Mouse (Mus musculus) spleen, adult 18-20 months (tissue): ENCODE results near the gene Fbxo39.
"Not testable (repeated sequence)": the region's sequence is repeated elsewhere in the genome, so short reads cannot be mapped to it uniquely, and the experiment has no call there.

Experiments used
- DNase-seq, 2 experiments: peaks; one replicate each; pipeline ENCODE4 v3.0.0; 2022; ENCODE audit warnings: mixed read lengths in 2 of 2

The Fbxo39 gene

DNA sequence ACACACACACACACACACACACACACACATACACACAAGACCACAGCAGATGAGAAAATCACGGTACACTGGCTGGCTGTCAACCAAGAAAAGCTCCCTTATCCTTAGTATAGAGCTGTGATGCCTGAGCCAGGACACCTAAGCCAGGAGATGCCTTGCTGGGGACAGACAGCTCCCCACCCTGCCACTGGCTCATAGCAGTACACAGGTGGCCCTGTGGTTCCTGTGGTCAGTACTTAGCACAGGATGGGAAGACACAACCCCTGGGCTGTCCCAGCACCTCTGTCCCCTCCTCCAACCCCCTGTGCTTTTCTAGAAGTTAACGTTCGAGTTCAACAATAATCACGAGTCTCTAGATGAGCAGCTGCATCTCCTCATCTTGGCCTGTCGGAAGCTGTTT lies 3.8 kb downstream of the Fbxo39 start:
- DNase-seq = no peak

DNA sequence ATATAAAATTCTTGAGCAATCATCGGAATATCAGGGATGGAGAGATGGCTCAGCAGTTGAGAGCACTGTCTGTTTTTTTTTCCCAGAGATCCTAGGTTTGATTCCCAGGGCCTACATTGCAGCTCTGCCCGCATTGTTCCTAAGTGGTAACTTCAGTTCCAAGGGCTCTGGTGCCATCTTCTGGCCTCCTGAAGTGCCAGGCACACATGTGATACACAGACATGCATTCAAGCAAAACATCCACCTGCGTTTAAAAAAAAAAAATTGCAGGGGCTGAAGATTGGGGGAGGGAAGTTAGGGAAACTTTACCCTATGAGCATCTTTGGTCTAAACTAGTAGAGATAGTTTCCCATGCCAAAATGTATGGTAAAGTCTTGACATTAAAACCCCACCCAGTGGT lies 10.2 kb downstream of the Fbxo39 start:
- DNase-seq = no peak

DNA sequence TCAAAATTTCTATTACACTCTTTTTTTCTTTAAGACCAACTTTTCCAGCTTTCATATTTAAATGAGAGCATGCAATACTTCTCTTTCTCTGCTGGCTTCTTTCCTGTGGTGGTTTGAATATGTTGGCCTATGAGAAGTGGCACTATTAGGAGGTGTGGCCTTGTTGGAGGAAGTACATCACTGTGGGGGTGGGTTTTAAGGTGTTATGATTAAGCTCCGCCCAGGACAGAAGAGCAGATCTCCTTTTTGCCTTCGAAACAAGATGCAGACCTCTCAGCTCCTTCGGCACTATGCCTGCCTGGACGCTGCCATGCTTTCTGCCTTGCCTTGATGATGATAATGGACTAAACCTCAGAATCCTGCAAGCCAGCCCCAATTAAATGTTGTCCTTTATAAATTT lies 11.5 kb downstream of the Fbxo39 start:
- DNase-seq = no peak

DNA sequence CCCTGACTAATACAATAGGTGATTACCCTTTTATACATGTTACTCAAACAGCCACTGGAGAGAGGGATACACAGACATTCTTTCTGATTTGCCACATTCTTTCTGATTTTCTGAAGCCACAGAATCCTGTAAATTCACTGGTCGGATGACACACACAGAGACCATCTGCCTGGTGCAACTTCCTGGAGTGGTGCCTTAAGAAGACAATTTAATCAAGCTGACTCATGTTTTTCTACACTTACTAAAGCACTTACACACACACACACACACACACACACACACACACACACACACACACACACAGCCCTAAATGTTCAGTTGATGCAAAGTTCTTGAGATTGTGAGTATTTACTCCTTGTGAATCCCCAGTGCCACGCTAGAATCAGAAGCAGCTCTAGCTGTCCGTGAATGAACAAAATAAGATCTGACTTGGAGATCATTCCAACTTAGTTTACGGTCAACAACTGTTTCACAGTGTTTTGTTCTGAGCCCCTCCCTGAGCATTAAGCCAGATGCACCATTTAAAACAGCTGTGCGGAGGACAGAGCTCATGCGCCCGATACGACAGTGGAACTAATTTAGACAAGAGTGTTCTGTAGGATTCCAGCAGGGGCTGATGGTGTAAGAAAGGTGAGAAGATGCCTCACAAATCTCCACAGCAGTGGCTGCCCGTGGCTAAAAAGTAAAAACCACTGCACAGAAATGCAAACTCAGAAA lies 18.9 kb downstream of the Fbxo39 start:
- DNase-seq = no peak

DNA sequence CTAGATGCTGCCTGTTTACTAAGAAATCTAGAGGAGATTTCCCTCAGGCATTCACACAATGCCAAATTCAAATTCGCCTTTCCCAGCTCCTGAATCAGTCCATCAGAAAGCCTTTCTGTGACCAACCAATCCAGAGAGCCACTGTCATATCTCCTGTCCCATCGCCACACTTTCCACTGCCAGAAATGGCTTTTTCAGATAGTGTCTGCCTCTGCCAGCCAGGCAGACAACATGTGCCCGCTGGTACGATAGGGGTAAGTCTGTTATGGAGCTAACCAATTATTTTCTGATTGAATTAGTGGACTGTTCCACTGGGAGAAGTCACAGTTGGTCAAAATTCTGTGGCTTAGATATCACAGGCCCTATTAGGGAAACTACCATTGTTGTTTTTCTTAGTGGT lies 20.4 kb downstream of the Fbxo39 start:
- no peak for DNase-seq

DNA sequence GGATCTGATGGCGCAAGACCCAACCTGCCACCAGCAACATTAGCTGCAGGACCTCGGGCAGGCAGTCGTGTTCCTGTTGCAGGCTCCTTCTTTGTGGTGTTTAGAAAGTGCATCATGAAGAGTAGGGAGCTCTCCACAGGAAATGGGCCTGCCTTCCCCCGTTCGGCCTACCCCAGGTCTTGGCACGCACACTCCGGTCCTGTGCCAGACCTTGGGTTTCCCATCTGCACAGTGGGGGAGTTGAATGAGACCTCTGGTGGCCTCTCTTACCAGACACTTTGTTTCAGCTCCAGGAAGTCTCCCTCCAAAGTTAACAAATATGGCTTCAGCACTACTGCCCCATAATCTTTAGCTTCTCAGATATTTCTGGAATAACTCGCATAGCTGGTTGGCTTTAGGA lies 22.5 kb downstream of the Fbxo39 start:
- DNase-seq = no peak

DNA sequence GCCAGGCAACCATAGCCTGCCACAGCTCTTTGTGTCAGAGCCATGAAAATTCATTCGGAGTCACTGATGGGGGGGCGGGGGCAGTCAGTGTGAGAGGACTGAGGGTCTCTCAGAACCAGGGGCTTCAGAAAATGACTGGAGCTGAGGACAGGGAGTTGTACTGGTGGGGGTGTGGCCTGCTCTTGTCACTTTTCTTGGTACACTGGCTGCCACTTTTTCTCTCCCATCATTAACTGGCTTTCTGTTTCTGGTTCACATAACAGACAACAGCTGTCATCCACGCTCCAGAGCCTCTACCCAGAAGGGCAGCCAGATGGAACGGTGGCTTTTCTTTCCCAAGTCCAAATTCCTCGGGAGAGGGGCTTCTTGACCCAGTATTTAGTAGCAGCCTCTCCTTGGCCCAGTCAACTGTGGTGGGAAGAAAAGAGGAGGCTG lies 24.2 kb downstream of the Fbxo39 start:
- DNase-seq = no peak

DNA sequence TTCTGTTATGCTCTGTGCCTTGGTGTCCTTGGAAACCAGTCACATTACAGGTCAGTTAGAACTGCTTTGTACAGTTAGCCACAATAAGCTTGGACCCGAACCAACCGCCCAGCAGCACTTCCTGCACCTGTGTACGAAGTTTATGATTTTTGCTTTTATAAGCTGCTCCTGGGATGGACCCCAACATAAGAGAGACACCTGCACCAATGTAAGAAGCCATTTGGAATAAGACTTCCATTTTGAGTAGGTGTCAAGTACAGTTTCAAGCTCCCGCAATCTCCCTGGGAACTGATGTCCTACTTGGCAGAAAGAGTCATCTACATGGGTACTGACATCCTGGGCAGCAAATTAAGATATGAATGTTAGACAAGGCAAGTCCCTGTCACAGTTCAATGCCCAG lies 25.5 kb downstream of the Fbxo39 start:
- no peak for DNase-seq

DNA sequence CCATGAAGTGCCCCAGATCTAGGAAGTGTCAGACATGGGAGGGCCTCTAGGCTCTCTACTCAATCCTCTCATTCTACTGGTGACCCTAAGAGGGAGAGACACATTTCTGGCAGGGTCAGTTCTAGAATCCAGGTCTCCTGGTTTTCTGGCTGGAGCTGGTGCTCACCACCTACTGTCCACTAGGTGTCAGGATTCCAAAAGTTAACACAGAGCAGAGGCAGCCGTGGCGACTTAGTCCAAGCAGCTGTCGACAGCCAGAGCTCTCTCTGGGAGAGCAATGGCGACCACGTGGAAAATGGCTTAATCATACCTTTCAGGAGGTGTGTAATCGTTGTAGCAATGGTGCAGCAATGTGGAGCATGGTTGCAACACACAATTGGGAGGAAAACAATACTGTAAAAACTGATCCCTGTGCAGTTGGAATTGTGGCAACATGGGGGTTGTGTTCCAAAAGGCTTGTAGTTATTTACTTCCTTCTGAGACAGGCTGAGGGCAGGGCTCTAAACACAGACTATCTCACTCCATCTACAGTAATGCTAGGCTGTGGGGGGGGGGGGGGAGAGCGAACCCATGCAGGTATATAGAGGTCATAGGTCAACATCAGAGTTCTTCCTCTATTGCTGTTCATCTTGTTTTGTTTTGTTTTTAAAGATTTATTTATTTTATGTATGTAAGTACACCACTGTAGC lies 28.4 kb downstream of the Fbxo39 start:
- DNase-seq = peak in 1 of 2 experiments; percentile 26

DNA sequence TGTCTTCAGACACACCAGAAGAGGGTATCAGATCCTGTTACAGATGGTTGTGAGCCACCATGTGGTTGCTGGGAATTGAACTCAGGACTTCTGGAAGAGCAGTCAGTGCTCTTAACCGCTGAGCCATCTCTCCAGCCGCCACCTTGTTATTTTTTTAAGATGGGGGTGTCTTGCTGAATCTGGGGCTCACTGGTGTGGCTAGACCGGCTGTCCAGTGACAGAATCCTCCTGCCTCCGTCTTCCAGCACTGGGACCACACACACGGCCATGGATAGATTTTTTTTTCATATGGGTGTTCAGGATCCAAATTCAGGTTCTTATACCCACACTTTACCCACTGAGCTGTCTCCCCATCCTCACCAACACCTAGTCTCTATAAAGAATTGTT lies 29.0 kb downstream of the Fbxo39 start:
- not testable (repeated sequence) for DNase-seq

DNA sequence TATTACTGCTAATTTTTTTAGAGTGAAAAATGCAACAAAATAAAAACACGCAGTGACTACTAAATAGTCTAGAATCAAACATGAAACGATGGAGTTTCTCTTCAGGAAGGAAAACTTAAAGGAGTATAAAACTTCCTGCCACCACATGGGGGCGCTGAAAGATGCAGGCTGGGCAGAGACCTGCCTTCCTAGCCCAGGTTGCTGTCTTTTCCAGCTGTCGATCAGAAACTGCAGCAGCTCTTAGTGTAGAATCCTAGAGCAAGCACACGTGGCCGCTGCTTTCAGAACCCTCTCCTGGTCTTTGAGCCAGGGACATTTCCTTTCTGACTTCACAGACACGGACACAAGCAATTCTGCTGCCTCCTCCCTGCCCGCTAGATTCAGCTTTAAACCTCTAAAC lies 29.7 kb downstream of the Fbxo39 start:
- peak in 1 of 2 experiments; percentile 37 for DNase-seq

DNA sequence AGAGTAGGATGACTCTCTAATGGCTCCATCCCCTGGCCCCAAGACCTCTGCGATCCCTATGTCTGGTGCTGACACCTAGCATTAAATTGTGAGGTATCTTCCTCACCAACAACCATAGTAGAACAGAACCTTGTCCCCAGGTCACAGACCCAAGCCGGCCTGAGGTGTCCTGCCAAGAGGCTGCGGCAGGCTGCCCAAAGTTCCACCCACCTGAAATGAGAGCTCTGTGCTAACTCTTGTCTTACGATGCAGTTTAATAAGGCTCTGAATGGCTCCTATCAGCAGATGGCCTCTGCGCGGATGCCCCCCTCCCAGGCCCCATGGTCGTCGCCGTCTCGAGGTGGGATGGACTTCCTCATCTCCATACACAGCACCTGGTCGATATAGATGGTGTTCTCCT lies 30.2 kb downstream of the Fbxo39 start:
- no peak for DNase-seq

DNA sequence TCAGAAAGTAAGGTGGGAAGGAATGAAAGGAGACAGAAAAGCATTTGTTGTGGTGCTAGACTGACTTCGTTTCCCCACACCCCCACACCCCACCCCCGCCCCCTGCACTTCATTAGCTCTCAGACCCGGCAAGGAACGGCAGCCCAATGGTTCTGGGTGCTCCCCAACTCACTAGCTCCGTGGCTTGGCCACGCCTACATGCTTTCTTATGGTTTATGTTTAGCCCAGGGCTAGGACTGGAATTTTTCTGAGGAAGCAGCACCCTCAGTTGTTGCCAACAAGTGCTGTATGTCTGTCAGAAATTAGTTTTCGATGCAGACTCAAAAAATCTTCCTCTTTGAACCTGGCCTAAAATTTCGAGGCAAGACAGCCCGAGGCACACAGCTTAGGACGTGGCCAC lies 34.3 kb downstream of the Fbxo39 start:
- no peak for DNase-seq

DNA sequence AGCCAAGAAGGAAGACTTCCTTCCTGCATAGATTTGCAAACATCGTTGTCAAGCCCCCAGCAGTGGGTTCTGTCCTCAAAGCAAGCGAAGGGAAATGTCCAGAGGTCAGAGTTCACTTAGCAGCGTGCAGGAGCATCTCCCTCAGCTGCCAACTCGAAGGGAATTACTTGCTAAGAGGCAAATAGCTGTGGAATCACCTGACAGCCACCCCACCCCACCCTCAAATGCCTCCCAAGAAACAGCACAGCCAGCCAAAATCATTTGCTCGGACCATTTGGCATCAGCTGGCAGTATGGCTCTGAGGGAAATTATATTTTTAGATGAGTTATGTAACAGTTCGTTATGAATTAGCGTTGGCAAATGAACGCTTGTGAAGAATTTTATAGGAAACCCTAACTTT lies 34.8 kb downstream of the Fbxo39 start:
- no peak for DNase-seq

DNA sequence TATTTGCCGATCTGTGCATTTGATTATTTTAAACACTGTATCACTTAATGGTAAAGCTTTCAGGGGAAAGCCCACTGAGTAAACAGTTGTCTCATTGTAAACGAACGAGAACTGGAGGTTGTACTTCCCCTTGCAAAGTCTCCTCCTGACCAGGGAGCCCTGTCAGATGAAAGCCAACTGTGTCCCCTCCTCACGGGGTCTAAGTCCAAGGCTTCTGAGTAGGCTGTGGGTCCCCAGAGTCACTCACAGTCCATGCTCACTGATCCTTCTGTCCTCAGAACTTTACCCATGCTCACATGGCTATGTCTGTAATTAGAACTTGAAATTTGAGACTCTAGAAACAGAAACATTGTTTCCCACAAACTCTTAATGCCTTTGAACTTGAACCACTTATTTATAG lies 35.4 kb downstream of the Fbxo39 start:
- no peak for DNase-seq

DNA sequence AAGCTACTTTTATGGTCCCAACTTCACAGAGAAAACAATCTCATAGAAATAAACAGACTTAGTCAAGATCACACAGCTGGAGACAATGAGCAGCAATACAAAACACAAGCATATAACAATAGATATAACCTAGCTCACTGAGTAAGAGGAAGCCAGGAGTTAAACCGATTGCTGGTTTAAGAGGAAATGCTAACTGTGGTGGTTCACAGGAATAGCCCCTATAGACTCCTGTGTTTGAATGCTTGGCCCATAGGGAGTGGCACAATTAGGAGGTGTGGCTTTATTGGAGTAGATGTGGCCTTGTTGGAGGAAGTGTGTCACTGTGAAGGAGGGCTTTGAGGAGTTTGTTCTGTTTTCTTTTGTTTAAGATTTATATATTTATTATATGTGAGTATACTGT lies 38.0 kb downstream of the Fbxo39 start:
- no peak for DNase-seq

DNA sequence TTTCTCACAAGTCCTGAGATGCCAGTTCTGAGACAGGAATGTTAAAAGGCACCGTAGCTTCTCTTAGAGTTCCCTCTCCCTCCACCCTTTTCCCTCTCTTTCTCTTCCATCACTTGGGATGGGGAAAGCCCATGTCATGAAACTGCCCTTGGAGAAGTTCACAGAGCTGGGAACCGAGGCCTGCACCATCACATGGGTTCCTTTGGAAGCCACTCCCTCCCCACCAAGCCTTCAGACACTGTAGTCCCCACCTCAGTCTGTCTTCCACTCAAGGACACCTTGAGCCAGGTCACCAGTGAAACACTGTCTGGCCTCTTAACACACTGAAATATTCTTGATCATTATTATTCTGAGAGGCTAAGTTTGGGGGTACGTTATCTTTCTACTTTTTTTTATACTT lies 38.9 kb downstream of the Fbxo39 start:
- DNase-seq = no peak

DNA sequence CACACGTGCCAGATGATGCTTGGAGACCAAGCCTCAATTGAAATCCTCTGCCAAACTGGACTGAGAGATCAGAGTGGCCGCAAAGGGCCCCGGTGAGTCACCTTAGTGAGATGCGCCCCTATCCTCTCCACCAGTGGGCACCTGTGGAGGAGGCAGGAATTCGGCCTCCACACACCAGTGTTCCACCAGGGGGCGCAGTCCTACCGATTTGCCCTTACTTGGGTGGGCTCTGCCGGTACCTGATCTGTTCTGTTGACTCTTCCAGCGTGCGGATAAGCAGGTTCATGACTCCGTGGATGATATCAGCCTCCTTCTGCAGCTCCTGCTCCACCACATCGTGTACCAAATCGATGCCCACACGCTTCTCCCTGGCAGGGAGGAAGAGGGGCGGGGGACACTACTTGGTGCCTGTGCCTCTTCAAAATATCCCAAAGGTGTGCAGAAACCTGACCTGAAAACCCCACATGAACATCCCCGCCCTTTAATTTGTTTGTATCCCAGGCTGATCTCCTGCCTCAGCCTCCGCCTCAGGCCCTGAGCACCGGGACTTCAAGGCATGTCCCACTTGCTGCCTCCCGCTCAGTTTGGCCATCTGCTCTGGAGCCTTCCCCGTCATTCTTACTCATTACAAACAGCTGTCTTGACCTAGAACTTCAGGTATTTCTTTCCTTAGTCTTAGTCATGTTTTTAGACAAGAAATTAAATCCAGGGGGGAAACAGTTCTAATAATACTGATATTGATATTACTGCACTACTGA lies 40.9 kb downstream of the Fbxo39 start:
- DNase-seq = peak; percentile 35 to 73

DNA sequence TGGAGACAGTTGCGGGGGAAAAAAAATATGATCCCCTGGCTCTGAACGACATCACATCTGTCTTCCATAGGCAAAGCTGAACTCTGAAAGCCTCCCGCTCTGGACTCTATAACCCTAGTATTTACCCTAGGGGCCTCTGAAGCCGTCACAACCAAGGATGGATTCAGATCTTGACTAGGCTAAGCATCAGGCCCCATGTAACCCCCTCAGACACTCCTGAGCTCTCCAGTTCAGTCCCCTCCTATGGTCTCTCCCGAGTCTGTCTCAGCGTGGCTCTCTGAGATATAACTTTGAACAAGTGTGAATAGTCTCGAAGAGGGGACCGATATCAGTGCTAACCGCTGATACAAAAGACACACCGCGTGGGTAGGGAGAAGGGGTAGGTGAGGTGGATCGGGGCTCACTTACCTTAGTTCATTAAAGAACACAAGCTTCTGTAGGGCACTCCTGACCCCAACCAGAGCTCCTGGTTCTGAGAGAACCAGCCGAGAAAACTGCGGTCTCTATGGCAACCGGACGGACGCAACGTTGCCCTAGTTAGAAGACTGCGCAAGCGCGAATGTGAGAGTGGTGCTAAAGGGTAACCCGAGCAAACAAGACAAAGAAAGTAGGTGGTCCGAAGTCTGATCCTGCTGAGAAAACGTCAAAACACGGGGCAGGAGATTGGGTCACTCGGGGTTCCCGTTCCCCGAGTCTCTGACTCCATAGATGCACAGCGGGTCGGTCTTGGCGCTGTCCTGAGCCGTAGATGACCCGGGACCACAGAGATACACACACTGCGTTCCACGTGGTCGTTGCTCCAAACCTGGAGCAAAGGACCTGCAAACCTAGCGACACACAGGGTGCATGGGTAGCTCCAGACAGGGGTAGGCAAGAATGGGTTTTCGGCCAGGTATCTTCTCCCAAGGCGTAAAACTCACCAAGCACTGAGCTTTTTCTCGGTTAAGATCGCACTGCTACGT lies 47.4 kb downstream of the Fbxo39 start:
- DNase-seq = peak in 1 of 2 experiments; percentile 14

DNA sequence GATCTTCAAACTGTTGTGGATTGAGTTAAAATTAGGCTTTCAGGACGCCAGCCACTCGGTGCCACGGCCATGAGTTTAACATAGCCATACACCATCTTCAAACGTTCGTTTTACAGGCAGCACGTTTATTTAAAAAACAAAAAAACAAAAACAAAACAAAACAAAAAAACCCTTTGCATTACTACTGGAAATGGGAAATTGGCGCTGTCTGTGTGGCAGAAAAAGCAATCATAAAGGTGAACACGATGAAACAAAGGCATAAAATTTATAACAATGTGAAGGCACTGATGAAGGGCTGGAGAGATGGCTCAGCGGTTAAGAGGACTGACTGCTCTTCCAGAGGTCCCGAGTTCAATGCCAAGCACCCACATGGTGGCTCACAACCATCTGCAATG lies 48.1 kb downstream of the Fbxo39 start, which contains the start of gene Tekt1:
Gene Tekt1, minus strand, starts transcription at position 96 of the 395 bp plus-strand sequence.
- DNase-seq = no peak

DNA sequence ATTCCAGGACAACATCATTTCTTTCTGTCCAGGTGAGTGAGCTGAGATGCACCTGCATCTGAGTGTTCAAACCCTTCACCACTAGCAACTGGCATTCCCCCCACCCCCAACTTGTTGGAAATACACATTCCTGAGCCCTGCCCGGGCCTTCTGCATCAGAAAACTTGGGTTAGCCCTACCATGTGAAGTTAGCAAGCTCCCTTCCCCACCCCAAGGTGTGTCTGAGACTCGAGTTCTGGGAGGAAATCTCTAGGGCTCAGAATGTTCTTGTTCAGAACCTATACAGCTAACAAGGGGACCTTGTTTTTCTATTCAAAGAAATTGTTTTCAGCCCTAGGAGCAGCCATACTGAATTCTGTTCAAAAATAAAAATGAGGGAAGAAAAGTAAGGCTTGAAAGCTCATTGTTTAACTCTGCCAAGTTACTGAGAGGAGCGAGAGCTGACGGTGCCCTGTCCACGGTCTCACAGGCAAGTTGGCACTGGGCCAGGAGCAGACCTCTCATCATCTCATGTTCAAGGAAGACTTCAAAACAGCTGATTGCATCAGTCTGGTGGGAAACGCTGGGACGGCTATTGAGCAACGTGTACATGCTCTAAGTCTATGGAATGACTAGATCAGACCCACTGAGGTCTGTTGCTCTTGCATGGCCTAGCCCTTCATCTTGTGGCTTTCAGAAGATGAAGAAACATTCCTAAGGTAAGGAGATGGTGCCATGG lies 49.4 kb downstream of the Fbxo39 start:
- no peak for DNase-seq

DNA sequence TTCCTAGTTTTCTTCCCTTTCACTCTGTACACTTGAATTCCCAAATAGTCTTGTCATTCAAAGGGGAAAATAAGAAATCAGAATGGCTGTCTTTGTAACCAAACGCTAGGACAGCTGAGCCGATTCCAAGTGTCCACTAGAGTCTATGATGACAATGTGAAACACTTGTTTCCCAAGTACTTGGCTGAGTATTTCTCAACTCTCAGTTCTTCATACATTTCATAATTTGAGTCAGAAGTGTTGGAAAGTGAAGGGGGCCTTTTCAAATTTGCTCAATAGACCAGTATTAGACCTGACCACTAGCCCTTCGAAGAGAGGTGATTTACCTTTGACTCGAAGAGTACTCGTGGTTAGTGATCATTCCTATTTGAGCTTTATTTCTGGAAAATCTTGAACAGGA lies 50.3 kb downstream of the Fbxo39 start:
- DNase-seq = no peak
